Mouse (Mus musculus) heart, adult 2 months (tissue): ENCODE measurements around the gene Med29. TPM values are rescaled to one million over a fixed set of nuclear protein-coding genes. Genes with fewer than 3 reads are reported as not detected.

Experiments
- DNase-seq, 2 experiments: peaks; one replicate each; pipeline ENCODE4 v3.0.0; 2021
- H3K27ac ChIP-seq: fragments of 200-600 bp; 2 replicates; pipeline ENCODE4 v1.8.1; 2022
- H3K27me3 ChIP-seq: fragments of 200-500 bp; 2 replicates; pipeline ENCODE4 v1.6.1; 2012; ENCODE audit warnings: mild to moderate bottlenecking, low read length, inconsistent platforms, mixed read lengths; ENCODE audit not compliant: control insufficient read depth, insufficient read depth
- H3K36me3 ChIP-seq: fragments of 200-500 bp; 2 replicates; pipeline ENCODE4 v1.6.1; 2012; ENCODE audit warnings: low read length, inconsistent platforms; ENCODE audit not compliant: control insufficient read depth, insufficient read depth
- H3K4me1 ChIP-seq: fragments of 200-500 bp; 2 replicates; pipeline ENCODE4 v1.6.1; 2011; ENCODE audit warnings: low read length; ENCODE audit not compliant: control insufficient read depth, insufficient read depth
- H3K4me3 ChIP-seq: fragments of 200-600 bp; 2 replicates; pipeline ENCODE4 v1.8.1; 2022
- H3K79me2 ChIP-seq: fragments of 200-500 bp; replicated peaks from 2 replicates; pipeline ENCODE4 v1.6.1; 2012; ENCODE audit warnings: mild to moderate bottlenecking, inconsistent platforms, low read length, moderate library complexity, mixed read lengths; ENCODE audit not compliant: control insufficient read depth, insufficient read depth
- H3K9ac ChIP-seq: fragments of 200-500 bp; 2 replicates; pipeline ENCODE4 v1.6.1; 2012; ENCODE audit warnings: low read depth, mild to moderate bottlenecking, control low read depth, inconsistent platforms, low read length, mixed read lengths
- CTCF ChIP-seq: fragments of 200-600 bp; IDR thresholded peaks from 2 replicates; pipeline ENCODE4 v1.8.1; 2022; ENCODE audit warnings: antibody characterized with exemption, mild to moderate bottlenecking, moderate library complexity
- EP300 ChIP-seq: fragments of 200-500 bp; IDR thresholded peaks from 2 replicates; pipeline ENCODE4 v1.6.1; 2011; ENCODE audit warnings: low read depth, low read length, control low read depth; ENCODE audit not compliant: insufficient read depth
- POLR2A ChIP-seq: fragments of 200-500 bp; IDR thresholded peaks from 2 replicates; pipeline ENCODE4 v1.6.1; 2011; ENCODE audit warnings: mild to moderate bottlenecking, low read depth, low read length, control low read depth; ENCODE audit not compliant: insufficient read depth
- WGBS: fragments of 180-500 bp; shearing (Covaris S2); methylation state at CpG from one replicate; pipeline ENCODE4 v1.1.7; 2018; 5-methylcytosine and 5-hydroxymethylcytosine counted together
- intact Hi-C: fragments of 180-260 bp; cut with DNase I; formaldehyde crosslinking; loops from one replicate; pipeline ENCODE4 v1.15.1; 2025
- polyA plus RNA-seq: library from polyadenylated mRNA; depleted of rRNA; stranded (reverse); fragments of >200 nt; gene quantifications from 2 replicates; pipeline ENCODE4 v1.2.3, GENCODE M21; 2012
- total RNA-seq, 2 experiments: library from RNA; stranded (reverse); gene quantifications; 2 replicates each; pipeline ENCODE4 v1.2.3; 2021

Med29 gene
- total and polyA plus RNA-seq, 3 experiments: 20.8 to 48.8 (median 21.5) TPM

- Histone ChIP-seq H3K9ac (no peak overlapping the region), H3K27ac (no peak overlapping the region), H3K36me3 (no peaks in the 10 kb centered on the region), H3K79me2 (no peaks in the 10 kb centered on the region), H3K4me3 (no peak overlapping the region), H3K4me1 (peaks cover 8% of the 10 kb centered on the region), H3K27me3 (no peaks in the 10 kb centered on the region)
- peak in 1 of 2 experiments; percentile 25 for DNase-seq
- intact Hi-C loops: no loop called here
- TF ChIP-seq POLR2A (no peak), EP300 (no peak), CTCF (no peak)
- WGBS: 78% methylated on average over 10 of the region's 10 CpGs
Observed at GRCm38 (mm10) chr7:28359854-28360253, 32.7 kb downstream of the Med29 start.

GRCm38 (mm10) chr7:28358431-28358830 is 34.1 kb downstream of the Med29 start:
- Histone ChIP-seq H3K27me3 (no peaks in the 10 kb centered on the region), H3K79me2 (no peaks in the 10 kb centered on the region), H3K36me3 (no peaks in the 10 kb centered on the region), H3K4me3 (no peak overlapping the region), H3K9ac (no peak overlapping the region), H3K4me1 (peaks cover 8% of the 10 kb centered on the region), H3K27ac (peak overlapping the region; percentile 68; the same call in 1 of the 2 replicates)
- intact Hi-C loops: no loop called here
- 59% methylated on average over 7 of the region's 7 CpGs for WGBS
- no peak for TF ChIP-seq POLR2A
- no peak for TF ChIP-seq EP300
- no peak for TF ChIP-seq CTCF
- no peak for DNase-seq

GRCm38 (mm10) chr7:28357984-28358383 is 34.5 kb downstream of the Med29 start:
- peak overlapping the region; percentile 68; the same call in 1 of the 2 replicates for H3K27ac ChIP-seq
- H3K79me2 ChIP-seq: no peaks in the 10 kb centered on the region
- no peak overlapping the region for H3K4me3 ChIP-seq
- H3K9ac ChIP-seq: no peak overlapping the region
- H3K36me3 ChIP-seq: no peaks in the 10 kb centered on the region
- WGBS: 7% methylated on average over 5 of the region's 5 CpGs
- intact Hi-C loops: no loop called here
- DNase-seq: peak in 1 of 2 experiments; percentile 14
- H3K27me3 ChIP-seq: no peaks in the 10 kb centered on the region
- H3K4me1 ChIP-seq: peaks cover 8% of the 10 kb centered on the region
- TF ChIP-seq EP300 (0 out of 2 replicates have a peak, but pooled peaks have one; percentile 19), CTCF (no peak), POLR2A (peak; percentile 22; the same call in 1 of the 2 replicates)

- Histone ChIP-seq H3K4me3 (no peak overlapping the region), H3K27me3 (no peaks in the 10 kb centered on the region), H3K36me3 (no peaks in the 10 kb centered on the region), H3K79me2 (no peaks in the 10 kb centered on the region), H3K4me1 (peaks cover 8% of the 10 kb centered on the region), H3K27ac (peak overlapping the region; percentile 68), H3K9ac (no peak overlapping the region)
- peak; percentile 68 to 78 for DNase-seq
- intact Hi-C loops: no loop called here
- TF ChIP-seq EP300 (peak; percentile 50; the same call in 1 of the 2 replicates), CTCF (0 out of 2 replicates have a peak, but pooled peaks have one; percentile 10), POLR2A (0 out of 2 replicates have a peak, but pooled peaks have one; percentile 16)
- WGBS: 10% methylated on average over 5 of the region's 5 CpGs
Observed at GRCm38 (mm10) chr7:28356981-28357380, 35.5 kb downstream of the Med29 start.

- WGBS: 82% methylated on average over 3 of the region's 3 CpGs
- no peak for DNase-seq
- intact Hi-C loops: no loop called here
- H3K4me3 ChIP-seq: no peak overlapping the region
- H3K27me3 ChIP-seq: no peaks in the 10 kb centered on the region
- H3K27ac ChIP-seq: no peak overlapping the region
- H3K4me1 ChIP-seq: peaks cover 11% of the 10 kb centered on the region
- TF ChIP-seq EP300: no peak
- no peak for TF ChIP-seq POLR2A
- peaks cover 5% of the 10 kb centered on the region; the same call in 1 of the 2 replicates for H3K36me3 ChIP-seq
- H3K79me2 ChIP-seq: 0 out of 2 replicates have a peak, but pooled peaks cover 3% of the 10 kb centered on the region
- H3K9ac ChIP-seq: no peak overlapping the region
Observed at GRCm38 (mm10) chr7:28355221-28355620, 37.3 kb downstream of the Med29 start.

GRCm38 (mm10) chr7:28354596-28354995 is 37.9 kb downstream of the Med29 start:
- peaks cover 5% of the 10 kb centered on the region; the same call in 1 of the 2 replicates for H3K36me3 ChIP-seq
- H3K27me3 ChIP-seq: no peaks in the 10 kb centered on the region
- no peak for TF ChIP-seq POLR2A
- TF ChIP-seq CTCF: no peak
- TF ChIP-seq EP300: no peak
- H3K79me2 ChIP-seq: 0 out of 2 replicates have a peak, but pooled peaks cover 3% of the 10 kb centered on the region
- DNase-seq: no peak
- H3K9ac ChIP-seq: no peak overlapping the region
- no peak overlapping the region for H3K4me3 ChIP-seq
- peaks cover 12% of the 10 kb centered on the region for H3K4me1 ChIP-seq
- intact Hi-C loops: no loop called here
- no peak overlapping the region for H3K27ac ChIP-seq
- WGBS: 92% methylated on average over 3 of the region's 3 CpGs
